Mouse (Mus musculus): ENCODE measurements at regions not wholly inside any gene's neighbourhood (a gene's known extent, or its start where the extent isn't known, plus 50 kb on each side); places are given as distances from the start of the nearest gene placed in this dataset.

DNA sequence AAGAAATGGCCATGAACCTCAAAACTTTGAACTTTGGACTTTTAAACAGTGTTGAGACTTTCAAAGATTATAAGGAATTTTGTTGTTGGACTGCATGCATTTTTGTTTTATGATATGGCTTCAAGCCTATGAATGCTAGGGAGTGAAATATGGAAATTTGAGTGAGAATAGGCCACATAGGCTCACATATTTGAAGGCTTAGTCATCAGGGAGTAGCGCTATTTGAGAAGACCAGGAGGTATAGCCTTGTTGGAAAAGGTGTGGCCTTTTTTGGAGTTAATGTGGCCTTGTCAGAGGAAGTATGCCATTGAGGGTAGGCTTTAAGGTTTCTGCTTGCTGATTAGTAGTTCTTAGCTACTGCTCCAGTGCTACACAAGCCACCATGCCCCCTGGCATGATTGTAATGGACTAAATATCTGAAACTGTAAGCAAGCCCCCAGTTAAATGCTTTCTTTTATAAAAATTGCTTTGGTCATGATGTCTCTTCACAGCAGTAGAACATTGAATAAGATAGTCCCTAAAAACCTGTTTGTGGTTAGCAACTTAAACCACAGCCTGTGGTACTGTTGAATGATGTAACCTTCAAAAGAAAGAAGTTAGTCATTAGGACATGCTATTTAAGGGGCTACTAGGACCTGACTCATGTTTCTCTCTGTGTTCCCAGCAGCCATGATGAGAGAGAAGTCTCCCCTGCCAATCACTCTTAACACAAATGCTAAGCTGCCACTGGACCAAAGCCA is 208.4 kb downstream of the Tm4sf1 start:
- Histone ChIP-seq H3K4me1 (ENCODE audit: control insufficient read depth in 2 of 2, insufficient read depth in 2 of 2, low read length in 2 of 2, poor library complexity in 1 of 2) (no peaks in the 10 kb centered on the region), H3K9me3 (ENCODE audit: control insufficient read depth, insufficient read depth, low read depth, low read length) (no peaks in the 10 kb centered on the region), H3K27ac (ENCODE audit: insufficient read depth, low read depth, low read length, poor library complexity, severe bottlenecking) (no peak overlapping the region), H3K4me3 (ENCODE audit: insufficient read depth in 1 of 2, low read depth in 1 of 2, low read length in 2 of 2, poor library complexity in 1 of 2, severe bottlenecking in 1 of 2) (no peak overlapping the region), H3K36me3 (ENCODE audit: control insufficient read depth, insufficient read depth, low read length, poor library complexity, severe bottlenecking) (no peaks in the 10 kb centered on the region), H3K9ac (ENCODE audit: insufficient read depth, low read depth, low read length, poor library complexity, severe bottlenecking) (no peak overlapping the region)
- no peak for DNase-seq (ENCODE audit: low read depth, low spot score)
- in situ Hi-C loops (cut with MboI; ENCODE audit: low sequenced_read_pairs in 2 of 2, unreplicated experiment in 2 of 2), result no loop called here
- TF ChIP-seq MAFK (IDR thresholded peaks at IDR 0.05; ENCODE audit: insufficient read depth, low read depth, low read length), result no peak
- TF ChIP-seq CHD2 (IDR thresholded peaks at IDR 0.05; ENCODE audit: low read depth, low read length), result no peak
- no peak for TF ChIP-seq ZC3H11A (IDR thresholded peaks at IDR 0.05; ENCODE audit: borderline replicate concordance, low read depth, low read length)
- TF ChIP-seq HCFC1 (IDR thresholded peaks at IDR 0.05; ENCODE audit: borderline replicate concordance, insufficient read depth, low read length), result no peak
- no peak for TF ChIP-seq ZNF384 (IDR thresholded peaks at IDR 0.05; ENCODE audit: low read depth, low read length)

DNA sequence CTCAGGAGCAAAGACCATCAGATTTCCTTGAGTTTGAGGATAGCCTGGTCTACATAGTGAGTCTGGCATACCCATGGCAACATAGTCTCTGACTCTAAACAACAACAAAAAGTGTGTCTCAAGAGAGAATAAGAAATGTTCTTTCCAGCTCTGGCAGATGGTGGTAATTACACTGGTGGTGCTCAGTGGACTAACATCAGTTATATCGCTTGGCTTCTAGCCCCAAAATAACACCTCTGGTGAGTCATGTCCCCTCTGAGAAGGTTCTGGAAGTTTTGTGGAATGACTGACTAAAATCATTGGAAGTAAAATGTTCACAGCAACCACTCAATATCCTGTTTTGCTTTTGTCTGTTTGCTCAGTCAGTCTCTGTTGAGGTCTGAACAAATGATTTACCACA is 227.3 kb downstream of the Tm4sf1 start:
- no peak overlapping the region for H3K4me3 ChIP-seq (ENCODE audit: insufficient read depth in 1 of 2, low read depth in 1 of 2, low read length in 2 of 2, poor library complexity in 1 of 2, severe bottlenecking in 1 of 2)
- H3K36me3 ChIP-seq (ENCODE audit: control insufficient read depth, insufficient read depth, low read length, poor library complexity, severe bottlenecking), result no peaks in the 10 kb centered on the region
- in situ Hi-C loops (cut with MboI; ENCODE audit: low sequenced_read_pairs in 2 of 2, unreplicated experiment in 2 of 2), result no loop called here
- H3K27ac ChIP-seq (ENCODE audit: insufficient read depth, low read depth, low read length, poor library complexity, severe bottlenecking), result no peak overlapping the region
- DNase-seq (ENCODE audit: low read depth, low spot score), result no peak
- H3K9me3 ChIP-seq (ENCODE audit: control insufficient read depth, insufficient read depth, low read depth, low read length), result no peaks in the 10 kb centered on the region
- no peaks in the 10 kb centered on the region for H3K4me1 ChIP-seq (ENCODE audit: control insufficient read depth in 2 of 2, insufficient read depth in 2 of 2, low read length in 2 of 2, poor library complexity in 1 of 2)
- no peak overlapping the region for H3K9ac ChIP-seq (ENCODE audit: insufficient read depth, low read depth, low read length, poor library complexity, severe bottlenecking)
- no peak for TF ChIP-seq ZC3H11A (IDR thresholded peaks at IDR 0.05; ENCODE audit: borderline replicate concordance, low read depth, low read length)
- no peak for TF ChIP-seq ZNF384 (IDR thresholded peaks at IDR 0.05; ENCODE audit: low read depth, low read length)
- no peak for TF ChIP-seq CHD2 (IDR thresholded peaks at IDR 0.05; ENCODE audit: low read depth, low read length)
- no peak for TF ChIP-seq HCFC1 (IDR thresholded peaks at IDR 0.05; ENCODE audit: borderline replicate concordance, insufficient read depth, low read length)
- TF ChIP-seq MAFK (IDR thresholded peaks at IDR 0.05; ENCODE audit: insufficient read depth, low read depth, low read length), result no peak

DNA sequence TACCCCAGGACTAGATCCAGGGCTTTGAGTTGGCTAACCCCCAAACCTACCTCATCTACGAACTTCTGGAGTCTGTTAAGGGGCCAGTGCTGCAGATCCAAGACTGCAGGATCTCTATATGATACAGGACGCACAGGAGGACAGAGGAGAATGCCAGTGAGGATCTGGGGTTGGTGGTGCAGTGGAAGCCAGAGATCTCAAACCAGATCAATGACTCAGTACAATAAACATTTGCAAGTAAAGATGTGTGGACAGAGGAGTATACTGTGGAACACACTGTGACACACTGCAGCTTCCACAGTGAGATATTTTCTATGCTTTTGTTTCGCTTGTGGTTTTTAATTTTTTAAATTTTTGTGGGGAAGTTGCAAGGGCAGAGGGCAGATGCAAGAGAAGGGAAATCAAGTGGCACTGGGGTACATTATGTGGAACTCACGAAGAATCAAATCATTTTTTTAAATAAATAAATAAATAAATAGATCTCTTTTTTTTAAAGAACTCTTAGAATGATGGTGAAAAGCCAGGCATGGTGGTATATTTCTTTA is 227.8 kb downstream of the Tm4sf1 start:
- no peak for DNase-seq (ENCODE audit: low read depth, low spot score)
- H3K4me3 ChIP-seq (ENCODE audit: insufficient read depth in 1 of 2, low read depth in 1 of 2, low read length in 2 of 2, poor library complexity in 1 of 2, severe bottlenecking in 1 of 2), result no peak overlapping the region
- TF ChIP-seq ZNF384 (IDR thresholded peaks at IDR 0.05; ENCODE audit: low read depth, low read length) (no peak), CHD2 (IDR thresholded peaks at IDR 0.05; ENCODE audit: low read depth, low read length) (no peak), ZC3H11A (IDR thresholded peaks at IDR 0.05; ENCODE audit: borderline replicate concordance, low read depth, low read length) (no peak), MAFK (IDR thresholded peaks at IDR 0.05; ENCODE audit: insufficient read depth, low read depth, low read length) (no peak), HCFC1 (IDR thresholded peaks at IDR 0.05; ENCODE audit: borderline replicate concordance, insufficient read depth, low read length) (no peak)
- no peaks in the 10 kb centered on the region for H3K4me1 ChIP-seq (ENCODE audit: control insufficient read depth in 2 of 2, insufficient read depth in 2 of 2, low read length in 2 of 2, poor library complexity in 1 of 2)
- H3K27ac ChIP-seq (ENCODE audit: insufficient read depth, low read depth, low read length, poor library complexity, severe bottlenecking), result no peak overlapping the region
- no peaks in the 10 kb centered on the region for H3K36me3 ChIP-seq (ENCODE audit: control insufficient read depth, insufficient read depth, low read length, poor library complexity, severe bottlenecking)
- in situ Hi-C loops (cut with MboI; ENCODE audit: low sequenced_read_pairs in 2 of 2, unreplicated experiment in 2 of 2), result no loop called here
- no peaks in the 10 kb centered on the region for H3K9me3 ChIP-seq (ENCODE audit: control insufficient read depth, insufficient read depth, low read depth, low read length)
- no peak overlapping the region for H3K9ac ChIP-seq (ENCODE audit: insufficient read depth, low read depth, low read length, poor library complexity, severe bottlenecking)

DNA sequence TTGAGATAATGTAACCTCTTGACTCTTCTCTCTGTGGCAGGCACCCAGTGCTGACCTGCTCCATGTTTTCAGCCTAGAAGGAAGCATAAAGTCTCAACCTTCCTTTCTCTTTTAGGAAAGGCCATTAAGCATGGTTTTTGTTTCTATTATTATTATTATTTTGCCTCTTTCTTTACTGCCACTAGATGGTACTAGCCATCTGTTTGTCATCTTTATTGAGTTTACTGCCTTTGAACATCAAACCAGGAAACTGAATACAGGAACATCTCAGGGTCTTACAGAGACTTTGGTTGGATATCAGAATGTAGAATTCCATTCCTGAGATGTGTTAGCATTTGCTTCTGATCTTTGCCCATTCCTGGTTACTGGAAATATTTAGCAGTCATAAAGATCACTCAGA is 268.8 kb downstream of the Tm4sf1 start:
- H3K9me3 ChIP-seq (ENCODE audit: control insufficient read depth, insufficient read depth, low read depth, low read length), result no peaks in the 10 kb centered on the region
- no peaks in the 10 kb centered on the region for H3K4me1 ChIP-seq (ENCODE audit: control insufficient read depth in 2 of 2, insufficient read depth in 2 of 2, low read length in 2 of 2, poor library complexity in 1 of 2)
- no peak for DNase-seq (ENCODE audit: low read depth, low spot score)
- H3K9ac ChIP-seq (ENCODE audit: insufficient read depth, low read depth, low read length, poor library complexity, severe bottlenecking), result no peak overlapping the region
- no peak overlapping the region for H3K4me3 ChIP-seq (ENCODE audit: insufficient read depth in 1 of 2, low read depth in 1 of 2, low read length in 2 of 2, poor library complexity in 1 of 2, severe bottlenecking in 1 of 2)
- no peaks in the 10 kb centered on the region for H3K36me3 ChIP-seq (ENCODE audit: control insufficient read depth, insufficient read depth, low read length, poor library complexity, severe bottlenecking)
- in situ Hi-C loops (cut with MboI; ENCODE audit: low sequenced_read_pairs in 2 of 2, unreplicated experiment in 2 of 2), result no loop called here
- no peak for TF ChIP-seq ZC3H11A (IDR thresholded peaks at IDR 0.05; ENCODE audit: borderline replicate concordance, low read depth, low read length)
- no peak for TF ChIP-seq ZNF384 (IDR thresholded peaks at IDR 0.05; ENCODE audit: low read depth, low read length)
- no peak for TF ChIP-seq MAFK (IDR thresholded peaks at IDR 0.05; ENCODE audit: insufficient read depth, low read depth, low read length)
- no peak overlapping the region for H3K27ac ChIP-seq (ENCODE audit: insufficient read depth, low read depth, low read length, poor library complexity, severe bottlenecking)

Measured in ES-E14 (cell line).